Mouse (Mus musculus): Measurements from ENCODE around the gene Vmn2r3.
"Not testable (repeated sequence)": the region's sequence is repeated elsewhere in the genome, so short reads cannot be mapped to it uniquely, and the experiment has no call there.

The Vmn2r3 gene

GRCm38 (mm10) chr3:64289609-64290008 is at the start of gene Vmn2r3:
Gene Vmn2r3 (minus strand): TSS chr3:64289709.
- no peak for DNase-seq (ENCODE audit: low spot score)

GRCm38 (mm10) chr3:64332548-64332947 is 43.0 kb upstream of the Vmn2r3 start:
- DNase-seq (ENCODE audit: low spot score): no peak

GRCm38 (mm10) chr3:64321824-64322223 is 32.3 kb upstream of the Vmn2r3 start:
- no peak for DNase-seq (ENCODE audit: low spot score)

GRCm38 (mm10) chr3:64306799-64307198 is 17.3 kb upstream of the Vmn2r3 start:
- DNase-seq (ENCODE audit: low spot score): no peak

GRCm38 (mm10) chr3:64265762-64266112 is 23.8 kb downstream of the Vmn2r3 start:
- DNase-seq (ENCODE audit: low spot score): no peak

- not testable (repeated sequence) for DNase-seq (ENCODE audit: low spot score)
Measured at GRCm38 (mm10) chr3:64265056-64265761, 24.3 kb downstream of the Vmn2r3 start.

- no peak for DNase-seq (ENCODE audit: low spot score)
Measured at GRCm38 (mm10) chr3:64259582-64259981, 29.9 kb downstream of the Vmn2r3 start.

GRCm38 (mm10) chr3:64251646-64252045 is 37.9 kb downstream of the Vmn2r3 start:
- no peak for DNase-seq (ENCODE audit: low spot score)

- not testable (repeated sequence) for DNase-seq (ENCODE audit: low spot score)
Measured at GRCm38 (mm10) chr3:64250461-64250860, 39.0 kb downstream of the Vmn2r3 start.

GRCm38 (mm10) chr3:64235459-64235858 is 54.0 kb downstream of the Vmn2r3 start:
- not testable (repeated sequence) for DNase-seq (ENCODE audit: low spot score)

- DNase-seq (ENCODE audit: low spot score): not testable (repeated sequence)
Measured at GRCm38 (mm10) chr3:64233655-64234054, 55.9 kb downstream of the Vmn2r3 start.

- no peak for DNase-seq (ENCODE audit: low spot score)
Measured at GRCm38 (mm10) chr3:64227243-64227642, 62.3 kb downstream of the Vmn2r3 start.

All from testis, postnatal 14 days (tissue).